Mouse (Mus musculus): ENCODE data around the gene Slc2a5. TPM values are rescaled to one million over a fixed set of nuclear protein-coding genes. Genes with fewer than 3 reads are reported as not detected.

The Slc2a5 gene
- polyA plus RNA-seq, 1 experiment from 2014 or later: 2.2 TPM

DNA sequence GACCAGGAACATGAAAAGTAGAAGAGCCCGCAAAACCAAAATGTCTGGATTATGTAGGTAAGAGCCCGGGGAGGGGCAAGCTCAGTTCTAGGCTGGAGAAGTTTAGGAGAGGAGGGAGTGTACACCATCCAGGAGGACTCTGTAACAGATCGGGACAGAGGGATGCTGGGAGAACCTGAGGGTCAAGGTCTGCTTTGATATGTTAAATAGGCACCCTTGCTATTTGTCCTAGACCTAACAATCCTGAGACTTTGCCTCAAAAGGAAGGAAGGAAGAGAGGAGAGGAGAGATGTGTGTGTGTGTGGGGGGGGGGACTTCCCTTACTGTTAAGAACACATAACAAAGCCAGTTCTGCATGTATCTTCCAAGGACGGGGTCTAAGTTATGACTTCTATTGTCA is 36.2 kb downstream of the Slc2a5 start:
- no peaks in the 10 kb centered on the region for H3K36me3 ChIP-seq (ENCODE audit: insufficient read depth, low read length)
- ATAC-seq (ENCODE audit: low FRiP score, low TSS enrichment): no peak; the same call in 1 of the 2 replicates
- WGBS: 84% methylated on average over 4 of the region's 4 CpGs
- H3K4me2 ChIP-seq (replicated peaks; ENCODE audit: low read depth, low read length): no peak overlapping the region
- no peaks in the 10 kb centered on the region for H3K27me3 ChIP-seq (ENCODE audit: insufficient read depth, low read length)
- H3K9me3 ChIP-seq (ENCODE audit: low read length): no peaks in the 10 kb centered on the region
- H3K4me1 ChIP-seq (ENCODE audit: insufficient read depth, low read length): no peaks in the 10 kb centered on the region
- H3K4me3 ChIP-seq (ENCODE audit: low read length): no peak overlapping the region
- H3K27ac ChIP-seq (ENCODE audit: low read length): no peak overlapping the region
- H3K9ac ChIP-seq (replicated peaks; ENCODE audit: low read length): no peak overlapping the region

DNA sequence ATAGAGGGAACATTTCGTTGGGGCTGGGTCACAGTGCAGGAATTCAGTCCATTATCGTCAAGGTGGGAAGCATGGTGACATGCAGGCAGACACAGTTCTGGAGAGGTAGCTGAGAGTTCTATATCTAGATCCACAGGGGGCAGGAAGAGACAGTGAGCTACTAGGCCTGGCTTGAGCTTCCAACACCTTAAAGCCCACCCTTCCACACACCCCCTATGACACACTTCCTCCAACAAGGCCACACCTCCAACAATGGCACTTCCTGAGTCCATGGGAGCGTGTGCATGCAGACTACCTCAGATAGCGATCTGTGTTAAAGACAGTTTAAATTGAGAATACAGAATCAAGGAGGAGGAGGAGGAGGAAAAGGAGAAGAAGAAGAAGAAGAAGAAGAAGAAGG is 36.6 kb downstream of the Slc2a5 start:
- no peaks in the 10 kb centered on the region for H3K36me3 ChIP-seq (ENCODE audit: insufficient read depth, low read length)
- no peaks in the 10 kb centered on the region for H3K27me3 ChIP-seq (ENCODE audit: insufficient read depth, low read length)
- H3K4me3 ChIP-seq (ENCODE audit: low read length): no peak overlapping the region
- no peaks in the 10 kb centered on the region for H3K9me3 ChIP-seq (ENCODE audit: low read length)
- no peak for ATAC-seq (ENCODE audit: low FRiP score, low TSS enrichment)
- H3K9ac ChIP-seq (replicated peaks; ENCODE audit: low read length): no peak overlapping the region
- H3K4me1 ChIP-seq (ENCODE audit: insufficient read depth, low read length): no peaks in the 10 kb centered on the region
- H3K27ac ChIP-seq (ENCODE audit: low read length): no peak overlapping the region
- 74% methylated on average over 4 of the region's 4 CpGs for WGBS
- no peak overlapping the region for H3K4me2 ChIP-seq (replicated peaks; ENCODE audit: low read depth, low read length)

DNA sequence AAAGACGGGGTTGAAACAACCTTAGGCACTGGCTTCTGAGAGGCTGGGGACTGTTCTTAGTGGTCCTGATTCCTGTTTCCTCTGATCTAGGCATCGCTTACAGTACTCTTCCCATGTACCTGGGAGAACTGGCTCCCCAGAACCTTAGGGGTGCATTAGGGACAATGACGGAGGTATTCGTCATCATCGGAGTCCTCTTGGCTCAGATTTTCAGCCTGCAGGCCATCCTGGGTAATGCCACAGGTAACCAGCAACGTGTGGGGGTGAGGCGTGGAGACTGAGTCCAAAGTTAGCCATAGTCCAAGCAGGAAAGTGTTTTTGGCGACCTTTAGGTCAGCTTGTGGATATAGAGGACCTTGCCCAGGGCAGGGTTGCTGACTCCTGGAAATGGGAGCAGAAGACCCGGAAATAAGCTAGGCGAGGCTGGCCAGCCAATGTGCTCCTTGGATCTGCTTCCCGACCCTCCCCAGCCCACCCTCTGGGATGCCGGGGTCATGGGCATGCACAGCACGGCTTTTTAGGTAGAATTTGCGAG is 38.3 kb downstream of the Slc2a5 start:
- Histone ChIP-seq H3K4me3 (ENCODE audit: low read length) (no peak overlapping the region), H3K27me3 (ENCODE audit: insufficient read depth, low read length) (no peaks in the 10 kb centered on the region)
- WGBS: 73% methylated on average over 14 of the region's 14 CpGs

DNA sequence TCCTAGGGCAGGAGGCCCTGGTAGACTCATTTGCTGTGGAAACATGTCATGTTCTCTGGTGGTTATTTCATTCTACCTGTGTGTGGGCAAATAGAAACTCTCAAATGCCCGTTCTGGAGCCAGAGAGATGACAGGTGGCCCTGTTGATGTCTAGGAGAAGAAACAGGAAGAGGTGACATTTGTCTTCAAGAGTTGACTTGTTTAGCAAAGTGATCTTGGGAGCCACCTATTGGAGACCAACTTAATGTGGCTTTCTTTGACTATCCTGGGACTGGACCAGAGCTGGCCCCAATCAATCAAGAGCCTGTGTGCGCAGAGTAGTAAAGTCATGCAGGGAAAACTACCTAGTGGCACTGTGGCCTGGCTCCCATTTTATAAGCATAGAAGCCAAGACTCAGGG is 40.4 kb downstream of the Slc2a5 start:
- no peak overlapping the region for H3K27ac ChIP-seq (ENCODE audit: low read length)
- H3K36me3 ChIP-seq (ENCODE audit: insufficient read depth, low read length): no peaks in the 10 kb centered on the region
- no peak overlapping the region for H3K4me2 ChIP-seq (replicated peaks; ENCODE audit: low read depth, low read length)
- H3K9ac ChIP-seq (replicated peaks; ENCODE audit: low read length): no peak overlapping the region
- no peaks in the 10 kb centered on the region for H3K27me3 ChIP-seq (ENCODE audit: insufficient read depth, low read length)
- H3K9me3 ChIP-seq (ENCODE audit: low read length): peaks cover 10% of the 10 kb centered on the region; the same call in 1 of the 2 replicates
- H3K4me1 ChIP-seq (ENCODE audit: insufficient read depth, low read length): no peaks in the 10 kb centered on the region
- no peak overlapping the region for H3K4me3 ChIP-seq (ENCODE audit: low read length)
- no peak for ATAC-seq (ENCODE audit: low FRiP score, low TSS enrichment)
- 79% methylated on average over 2 of the region's 2 CpGs for WGBS

More for the DNA sequence above, 38.3 kb downstream of the Slc2a5 start:
- H3K9ac ChIP-seq (replicated peaks; ENCODE audit: low read length): no peak overlapping the region
- no peaks in the 10 kb centered on the region for H3K4me1 ChIP-seq (ENCODE audit: insufficient read depth, low read length)
- H3K4me2 ChIP-seq (replicated peaks; ENCODE audit: low read depth, low read length): no peak overlapping the region
- no peak overlapping the region for H3K27ac ChIP-seq (ENCODE audit: low read length)
- H3K9me3 ChIP-seq (ENCODE audit: low read length): no peaks in the 10 kb centered on the region
- H3K36me3 ChIP-seq (ENCODE audit: insufficient read depth, low read length): no peaks in the 10 kb centered on the region
- no peak for ATAC-seq (ENCODE audit: low FRiP score, low TSS enrichment)

DNA sequence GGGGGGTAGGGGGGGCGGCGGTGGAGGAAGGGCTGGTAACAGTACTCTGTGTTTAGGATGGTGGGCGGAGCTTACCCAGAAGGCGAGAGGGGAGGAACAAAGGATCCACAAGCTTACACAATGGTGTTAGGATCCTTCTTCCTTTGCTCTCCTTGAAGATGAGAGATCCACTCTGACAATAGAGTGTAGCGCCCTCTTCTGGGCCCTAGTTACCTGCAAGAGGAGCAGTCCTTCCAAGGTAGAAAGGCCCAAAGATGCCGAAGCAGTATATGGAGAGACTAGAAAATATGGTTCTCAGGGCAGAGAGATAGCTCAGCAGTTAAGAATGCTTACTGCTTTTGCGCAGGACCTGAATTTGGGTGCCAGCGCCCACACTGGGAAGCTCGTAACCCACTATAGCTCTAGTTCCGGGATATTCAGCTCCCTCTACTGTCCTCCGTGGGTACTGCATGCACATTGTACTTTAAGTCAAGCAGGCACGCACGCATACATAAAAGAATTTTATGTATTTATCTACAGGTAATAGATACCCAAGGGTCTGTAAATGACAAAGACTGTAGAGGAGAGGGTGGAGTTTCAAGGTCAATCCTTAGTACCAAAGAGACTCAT is 43.6 kb downstream of the Slc2a5 start:
- ATAC-seq (ENCODE audit: low FRiP score, low TSS enrichment): no peak

DNA sequence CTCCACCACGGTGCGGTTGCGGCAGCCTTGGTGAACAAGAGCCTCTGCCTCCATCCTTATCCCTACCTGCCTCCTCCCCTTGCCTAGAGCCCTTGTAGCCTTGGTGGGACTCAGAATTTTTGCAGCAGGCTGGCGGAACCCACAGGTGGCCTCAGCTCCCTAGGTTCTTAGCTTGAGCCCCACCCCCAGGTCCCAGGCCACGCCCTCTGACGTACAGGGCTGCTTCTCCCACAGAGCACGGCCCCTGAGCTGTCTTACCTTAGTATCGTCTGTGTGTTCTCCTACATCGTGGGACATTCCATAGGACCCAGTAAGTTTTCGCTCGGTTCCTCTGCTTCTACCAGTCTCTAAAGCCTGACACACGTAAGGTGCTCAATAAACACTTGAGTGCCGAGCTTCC is 45.8 kb downstream of the Slc2a5 start:
- no peaks in the 10 kb centered on the region for H3K27me3 ChIP-seq (ENCODE audit: insufficient read depth, low read length)
- H3K4me1 ChIP-seq (ENCODE audit: insufficient read depth, low read length): no peaks in the 10 kb centered on the region
- H3K4me3 ChIP-seq (ENCODE audit: low read length): no peak overlapping the region
- peaks cover 10% of the 10 kb centered on the region; the same call in 1 of the 2 replicates for H3K9me3 ChIP-seq (ENCODE audit: low read length)
- no peaks in the 10 kb centered on the region for H3K36me3 ChIP-seq (ENCODE audit: insufficient read depth, low read length)
- peak; percentile 27; the same call in 1 of the 2 replicates for ATAC-seq (ENCODE audit: low FRiP score, low TSS enrichment)
- H3K9ac ChIP-seq (replicated peaks; ENCODE audit: low read length): no peak overlapping the region
- no peak overlapping the region for H3K27ac ChIP-seq (ENCODE audit: low read length)
- peak overlapping the region; percentile 18; the same call in 1 of the 2 replicates for H3K4me2 ChIP-seq (replicated peaks; ENCODE audit: low read depth, low read length)
- WGBS: 34% methylated on average over 13 of the region's 13 CpGs

More for the DNA sequence above, 43.6 kb downstream of the Slc2a5 start:
- peaks cover 10% of the 10 kb centered on the region; the same call in 1 of the 2 replicates for H3K9me3 ChIP-seq (ENCODE audit: low read length)
- no peak overlapping the region for H3K4me2 ChIP-seq (replicated peaks; ENCODE audit: low read depth, low read length)
- H3K27me3 ChIP-seq (ENCODE audit: insufficient read depth, low read length): no peaks in the 10 kb centered on the region
- H3K9ac ChIP-seq (replicated peaks; ENCODE audit: low read length): no peak overlapping the region
- no peaks in the 10 kb centered on the region for H3K36me3 ChIP-seq (ENCODE audit: insufficient read depth, low read length)
- no peaks in the 10 kb centered on the region for H3K4me1 ChIP-seq (ENCODE audit: insufficient read depth, low read length)
- H3K27ac ChIP-seq (ENCODE audit: low read length): no peak overlapping the region
- 75% methylated on average over 13 of the region's 13 CpGs for WGBS
- H3K4me3 ChIP-seq (ENCODE audit: low read length): no peak overlapping the region

DNA sequence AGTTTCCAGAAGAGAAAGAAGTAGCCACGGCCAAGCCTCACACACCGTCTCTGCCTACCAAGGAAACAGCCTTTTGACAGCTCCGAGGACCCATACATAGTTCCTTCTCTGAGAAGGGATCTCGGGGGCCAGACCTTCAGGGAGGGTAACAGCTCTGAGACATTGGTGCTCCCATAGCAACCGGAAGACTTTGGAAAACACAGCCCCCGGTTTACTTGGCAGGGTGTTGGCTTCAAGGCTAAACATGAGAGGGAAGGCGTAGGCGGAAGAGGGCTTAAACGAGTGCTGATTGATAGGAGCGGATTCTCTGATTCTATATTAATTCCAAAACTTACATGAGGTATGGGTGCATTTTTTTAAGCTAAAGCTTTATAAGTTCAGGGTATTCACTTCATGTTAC is 49.3 kb downstream of the Slc2a5 start:
- ATAC-seq (ENCODE audit: low FRiP score, low TSS enrichment): no peak
- no peak overlapping the region for H3K27ac ChIP-seq (ENCODE audit: low read length)
- H3K9ac ChIP-seq (replicated peaks; ENCODE audit: low read length): no peak overlapping the region
- no peaks in the 10 kb centered on the region for H3K27me3 ChIP-seq (ENCODE audit: insufficient read depth, low read length)
- peaks cover 6% of the 10 kb centered on the region; the same call in 1 of the 2 replicates for H3K9me3 ChIP-seq (ENCODE audit: low read length)
- no peak overlapping the region for H3K4me3 ChIP-seq (ENCODE audit: low read length)
- no peak overlapping the region for H3K4me2 ChIP-seq (replicated peaks; ENCODE audit: low read depth, low read length)
- no peaks in the 10 kb centered on the region for H3K36me3 ChIP-seq (ENCODE audit: insufficient read depth, low read length)
- H3K4me1 ChIP-seq (ENCODE audit: insufficient read depth, low read length): no peaks in the 10 kb centered on the region
- whole genome bisulfite sequencing: 74% methylated on average over 10 of the region's 10 CpGs

DNA sequence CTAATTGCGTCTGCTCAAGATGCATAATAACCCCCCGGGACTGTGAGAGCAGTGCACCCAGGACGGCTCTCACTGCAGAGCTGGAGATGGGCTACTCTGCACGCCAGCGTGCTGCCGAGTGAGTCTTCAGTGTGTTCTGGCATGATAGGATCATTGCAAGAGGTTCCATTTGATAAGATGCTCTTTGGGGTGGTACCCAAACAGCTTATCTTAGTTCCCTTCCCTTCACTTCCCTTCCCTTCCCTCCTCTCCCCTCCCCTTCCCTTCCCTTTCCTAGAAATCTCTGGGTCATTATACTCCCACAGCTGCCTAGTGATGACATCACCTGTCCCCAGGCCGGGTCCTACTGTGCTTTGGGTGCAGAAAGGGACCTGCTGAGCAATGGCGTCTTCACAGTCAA is 53.0 kb downstream of the Slc2a5 start:
- Histone ChIP-seq H3K4me1 (ENCODE audit: insufficient read depth, low read length) (peaks cover 4% of the 10 kb centered on the region; the same call in 1 of the 2 replicates), H3K9ac (replicated peaks; ENCODE audit: low read length) (no peak overlapping the region), H3K27me3 (ENCODE audit: insufficient read depth, low read length) (no peaks in the 10 kb centered on the region), H3K4me3 (ENCODE audit: low read length) (no peak overlapping the region), H3K4me2 (replicated peaks; ENCODE audit: low read depth, low read length) (no peak overlapping the region), H3K27ac (ENCODE audit: low read length) (no peak overlapping the region), H3K36me3 (ENCODE audit: insufficient read depth, low read length) (no peaks in the 10 kb centered on the region), H3K9me3 (ENCODE audit: low read length) (no peaks in the 10 kb centered on the region)
- ATAC-seq (ENCODE audit: low FRiP score, low TSS enrichment): no peak
- 79% methylated on average over 8 of the region's 8 CpGs for WGBS

DNA sequence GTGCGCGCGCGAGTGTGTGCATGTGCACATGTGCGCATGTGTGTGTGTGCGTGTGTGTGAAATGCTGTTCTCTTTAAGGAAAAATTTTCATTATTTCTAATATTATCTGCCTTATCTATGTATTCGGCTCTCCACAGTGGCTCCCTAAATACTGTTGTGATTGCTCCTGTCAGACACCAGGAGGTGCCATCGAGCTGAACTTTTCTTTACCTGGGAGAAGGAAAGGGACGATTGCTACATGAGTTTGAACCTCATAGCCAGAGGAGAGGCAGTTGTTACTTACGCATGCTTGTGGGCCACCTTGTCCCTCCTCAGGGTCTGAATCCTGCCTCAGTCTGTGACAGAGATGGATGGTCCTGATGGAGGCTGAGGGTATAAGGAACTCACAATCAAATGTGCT is 54.2 kb downstream of the Slc2a5 start:
- Histone ChIP-seq H3K4me2 (replicated peaks; ENCODE audit: low read depth, low read length) (no peak overlapping the region), H3K36me3 (ENCODE audit: insufficient read depth, low read length) (no peaks in the 10 kb centered on the region), H3K27ac (ENCODE audit: low read length) (no peak overlapping the region), H3K9ac (replicated peaks; ENCODE audit: low read length) (no peak overlapping the region), H3K4me3 (ENCODE audit: low read length) (no peak overlapping the region), H3K4me1 (ENCODE audit: insufficient read depth, low read length) (peaks cover 4% of the 10 kb centered on the region; the same call in 1 of the 2 replicates), H3K9me3 (ENCODE audit: low read length) (no peaks in the 10 kb centered on the region), H3K27me3 (ENCODE audit: insufficient read depth, low read length) (no peaks in the 10 kb centered on the region)
- WGBS: 66% methylated on average over 10 of the region's 10 CpGs
- no peak for ATAC-seq (ENCODE audit: low FRiP score, low TSS enrichment)

DNA sequence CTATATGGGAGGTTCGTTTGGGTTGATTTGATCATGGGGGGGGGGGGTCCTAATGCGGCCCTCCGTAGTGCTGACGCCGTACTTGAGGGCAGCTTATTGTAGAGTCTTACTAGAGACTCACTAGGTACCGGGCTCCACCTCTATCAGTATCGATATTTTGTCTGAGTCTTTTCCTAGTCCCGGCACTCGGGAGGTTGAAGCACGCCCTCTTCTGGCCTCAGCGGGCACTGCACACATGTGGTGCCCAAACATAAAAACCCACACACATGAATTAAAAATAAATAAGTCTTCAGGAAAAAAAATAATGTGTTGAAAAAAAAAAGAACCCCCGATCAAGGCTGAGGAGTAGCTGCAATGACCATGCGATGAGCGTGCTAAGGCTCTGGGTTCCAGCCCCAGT is 54.9 kb downstream of the Slc2a5 start:
- 90% methylated on average over 14 of the region's 14 CpGs for WGBS
- no peak overlapping the region for H3K9ac ChIP-seq (replicated peaks; ENCODE audit: low read length)
- no peak overlapping the region for H3K4me2 ChIP-seq (replicated peaks; ENCODE audit: low read depth, low read length)
- H3K9me3 ChIP-seq (ENCODE audit: low read length): no peaks in the 10 kb centered on the region
- no peak for ATAC-seq (ENCODE audit: low FRiP score, low TSS enrichment)
- no peaks in the 10 kb centered on the region for H3K27me3 ChIP-seq (ENCODE audit: insufficient read depth, low read length)
- H3K4me3 ChIP-seq (ENCODE audit: low read length): no peak overlapping the region
- no peak overlapping the region for H3K27ac ChIP-seq (ENCODE audit: low read length)
- H3K4me1 ChIP-seq (ENCODE audit: insufficient read depth, low read length): peaks cover 4% of the 10 kb centered on the region; the same call in 1 of the 2 replicates
- H3K36me3 ChIP-seq (ENCODE audit: insufficient read depth, low read length): no peaks in the 10 kb centered on the region

Measured in kidney, embryonic 16.5 days (tissue).